Mouse (Mus musculus) small intestine, adult 2 months (tissue): ENCODE data around the gene Tnfrsf17. TPM values are rescaled to one million over a fixed set of nuclear protein-coding genes. Genes with fewer than 3 reads are reported as not detected.
A peak's percentile ranks its signal among the peaks of the same experiment; 100 is the strongest.
"Not testable (repeated sequence)": the region's sequence is repeated elsewhere in the genome, so short reads cannot be mapped to it uniquely, and the experiment has no call there.

Experiments
- H3K27ac ChIP-seq: fragments of 200-500 bp; 2 replicates; pipeline ENCODE4 v1.5.1; 2012; ENCODE audit warnings: low read depth, low read length, control low read depth, inconsistent platforms; ENCODE audit not compliant: insufficient read depth
- H3K27me3 ChIP-seq: fragments of 200-500 bp; 2 replicates; pipeline ENCODE4 v1.6.1; 2012; ENCODE audit warnings: mild to moderate bottlenecking, moderate library complexity, low read length, inconsistent platforms; ENCODE audit not compliant: control insufficient read depth, insufficient read depth
- H3K36me3 ChIP-seq: fragments of 200-500 bp; 2 replicates; pipeline ENCODE4 v1.6.1; 2012; ENCODE audit warnings: mild to moderate bottlenecking, low read length, control low read depth, inconsistent platforms; ENCODE audit not compliant: control insufficient read depth, insufficient read depth
- H3K4me1 ChIP-seq: fragments of 200-500 bp; 2 replicates; pipeline ENCODE4 v1.6.1; 2012; ENCODE audit warnings: low read length, inconsistent platforms, mixed read lengths; ENCODE audit not compliant: control insufficient read depth, insufficient read depth, insufficient read length
- H3K4me3 ChIP-seq: fragments of 200-500 bp; 2 replicates; pipeline ENCODE4 v1.5.1; 2012; ENCODE audit warnings: low read depth, mild to moderate bottlenecking, control low read depth, inconsistent platforms, low read length, moderate library complexity
- CTCF ChIP-seq: fragments of 200-500 bp; IDR thresholded peaks from 2 replicates; pipeline ENCODE4 v1.5.1; 2012; ENCODE audit warnings: low read depth, mild to moderate bottlenecking, control low read depth, inconsistent platforms, low read length, moderate library complexity, mixed read lengths; ENCODE audit not compliant: insufficient replicate concordance, insufficient read length; ENCODE audit errors: extremely low read depth
- POLR2A ChIP-seq: fragments of 200-500 bp; IDR thresholded peaks from 2 replicates; pipeline ENCODE4 v1.6.1; 2012; ENCODE audit warnings: low read depth, mild to moderate bottlenecking, control low read depth, inconsistent platforms, low read length, moderate library complexity
- WGBS: fragments of 180-500 bp; shearing (Covaris S2); methylation state at CpG from one replicate; pipeline ENCODE4 v1.1.7; 2018; 5-methylcytosine and 5-hydroxymethylcytosine counted together
- polyA plus RNA-seq: library from polyadenylated mRNA; depleted of rRNA; stranded (reverse); fragments of >200 nt; gene quantifications from 2 replicates; pipeline ENCODE4 v1.2.3, GENCODE M21; 2012

Tnfrsf17 gene
- polyA plus RNA-seq, 1 experiment = 12.2 TPM

DNA sequence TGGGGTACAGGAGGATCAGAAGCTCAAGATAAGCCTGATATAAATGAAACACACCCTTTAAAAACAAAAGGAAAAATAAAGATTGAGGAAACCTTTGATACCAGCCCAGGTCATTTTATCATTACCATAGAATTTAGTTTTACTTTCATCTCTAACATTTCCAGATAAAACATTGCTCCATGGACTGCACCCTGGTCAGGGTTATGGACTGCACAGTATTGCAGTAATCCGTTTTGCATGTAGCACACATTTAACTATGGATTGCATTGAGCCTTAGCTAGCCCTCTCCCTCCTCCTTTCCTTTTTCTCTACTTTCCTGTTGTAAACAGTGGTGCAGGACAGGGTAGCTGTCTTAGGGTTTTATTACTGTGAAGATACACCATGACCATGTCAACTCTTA, 17.4 kb downstream of the Tnfrsf17 start:
- no peaks in the 10 kb centered on the region for H3K27me3 ChIP-seq
- WGBS = 33% methylated on average over 1 of the region's 1 CpGs
- peaks cover 27% of the 10 kb centered on the region for H3K4me1 ChIP-seq
- no peak overlapping the region for H3K4me3 ChIP-seq
- no peaks in the 10 kb centered on the region for H3K36me3 ChIP-seq
- TF ChIP-seq CTCF (no peak), POLR2A (no peak)
- peak overlapping the region; percentile 78 for H3K27ac ChIP-seq

DNA sequence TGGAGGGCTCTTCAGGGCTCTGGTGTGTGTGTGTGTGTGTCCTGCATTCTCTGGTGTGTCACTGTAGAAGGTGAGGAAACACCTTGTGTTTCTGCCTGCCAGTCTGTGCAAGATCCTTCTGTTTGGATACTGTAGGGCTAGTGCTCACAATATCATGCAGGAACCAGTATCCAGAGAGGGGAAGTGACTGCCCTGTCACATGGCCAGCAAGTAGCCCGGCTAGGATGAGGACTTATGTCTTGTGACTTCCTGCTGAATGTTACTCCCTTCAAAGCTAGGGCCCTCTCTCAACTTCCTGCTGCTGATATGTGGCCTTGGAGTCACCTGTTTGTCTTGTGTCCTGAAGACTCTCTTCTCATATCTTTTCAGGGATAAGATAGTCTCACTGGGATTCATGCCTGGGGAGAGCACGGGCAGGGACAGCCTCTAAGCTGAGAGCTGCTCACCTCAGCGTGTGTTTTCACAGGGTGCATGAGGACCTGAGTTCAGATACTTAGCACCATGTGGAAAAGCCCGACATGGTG, 29.7 kb downstream of the Tnfrsf17 start:
- Histone ChIP-seq H3K4me3 (no peak overlapping the region), H3K36me3 (peaks cover 3% of the 10 kb centered on the region; the same call in 1 of the 2 replicates), H3K27ac (no peak overlapping the region), H3K4me1 (no peaks in the 10 kb centered on the region; the same call in 1 of the 2 replicates), H3K27me3 (no peaks in the 10 kb centered on the region)
- 62% methylated on average over 4 of the region's 4 CpGs for WGBS
- TF ChIP-seq CTCF = no peak
- TF ChIP-seq POLR2A = no peak

DNA sequence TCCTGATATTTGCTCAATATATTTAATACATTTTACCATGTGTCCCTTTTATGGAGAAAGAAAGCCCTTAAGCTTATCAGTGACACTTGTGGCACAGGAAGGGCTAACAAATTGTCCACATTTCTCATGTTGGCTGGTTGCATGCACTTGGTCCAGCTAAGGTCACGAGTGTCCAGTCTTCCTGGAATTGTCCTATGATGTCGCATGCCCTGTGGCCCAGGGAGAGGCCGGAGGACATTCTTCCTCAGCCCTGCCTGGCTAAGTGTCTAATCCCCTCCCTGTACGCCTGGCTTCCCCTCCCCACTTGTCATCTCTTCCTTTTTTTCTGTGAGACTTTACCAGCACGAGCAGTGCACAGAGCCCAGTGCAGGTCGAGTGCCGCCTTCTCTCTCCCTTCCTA, 38.3 kb downstream of the Tnfrsf17 start:
- Histone ChIP-seq H3K27me3 (no peaks in the 10 kb centered on the region), H3K4me1 (no peaks in the 10 kb centered on the region), H3K4me3 (no peak overlapping the region), H3K27ac (no peak overlapping the region), H3K36me3 (peaks cover 11% of the 10 kb centered on the region; the same call in 1 of the 2 replicates)
- 78% methylated on average over 7 of the region's 7 CpGs for WGBS
- no peak for TF ChIP-seq CTCF
- TF ChIP-seq POLR2A = no peak

DNA sequence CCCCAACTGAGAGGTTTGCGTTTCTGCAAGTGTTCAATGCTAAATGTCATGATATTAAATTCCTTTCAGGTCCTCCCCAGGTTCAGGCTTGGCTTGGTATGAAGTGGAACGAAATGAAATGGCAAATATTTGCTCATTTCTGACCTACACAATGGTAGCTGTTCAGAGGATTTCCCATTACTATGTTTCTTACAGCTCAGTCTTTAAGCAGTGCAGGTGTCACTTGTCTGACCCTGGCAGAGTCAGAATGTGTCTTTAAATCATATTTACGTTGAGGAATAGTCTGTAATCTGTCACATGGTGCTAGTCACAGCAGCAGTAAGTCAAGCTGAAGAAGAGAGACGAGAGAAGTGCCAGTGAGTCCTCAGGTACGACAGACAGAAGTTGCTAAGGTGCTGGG, 45.6 kb downstream of the Tnfrsf17 start:
- no peak for TF ChIP-seq CTCF
- no peak for TF ChIP-seq POLR2A
- no peak overlapping the region for H3K27ac ChIP-seq
- H3K4me1 ChIP-seq = peaks cover 6% of the 10 kb centered on the region; the same call in 1 of the 2 replicates
- H3K27me3 ChIP-seq = no peaks in the 10 kb centered on the region
- 81% methylated on average over 5 of the region's 5 CpGs for WGBS
- H3K4me3 ChIP-seq = no peak overlapping the region
- peaks cover 5% of the 10 kb centered on the region; the same call in 1 of the 2 replicates for H3K36me3 ChIP-seq

DNA sequence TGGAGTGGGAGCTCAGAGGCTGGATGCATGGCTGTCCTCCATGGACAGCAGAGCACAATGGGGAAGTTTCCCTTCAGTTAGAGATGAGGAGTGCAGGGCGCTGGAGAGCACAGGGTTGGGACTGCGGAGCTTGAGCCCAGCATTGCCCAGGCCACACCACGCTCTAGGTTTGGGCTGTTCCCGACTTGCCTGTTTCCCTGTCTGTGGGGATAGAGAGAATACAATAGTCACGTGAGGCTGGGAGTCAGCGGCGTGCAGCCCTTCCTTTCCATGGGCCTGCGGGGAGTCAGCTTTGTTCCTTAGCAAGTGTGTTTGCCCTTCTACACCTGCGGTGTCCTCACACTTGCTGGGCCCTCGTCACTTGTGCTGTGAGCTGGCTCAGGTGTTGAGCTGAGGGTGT, 46.3 kb downstream of the Tnfrsf17 start:
- H3K4me3 ChIP-seq = no peak overlapping the region
- 64% methylated on average over 10 of the region's 10 CpGs for WGBS
- H3K4me1 ChIP-seq = peaks cover 6% of the 10 kb centered on the region; the same call in 1 of the 2 replicates
- H3K36me3 ChIP-seq = peaks cover under 1% of the 10 kb centered on the region; the same call in 1 of the 2 replicates
- no peaks in the 10 kb centered on the region for H3K27me3 ChIP-seq
- no peak overlapping the region for H3K27ac ChIP-seq
- no peak for TF ChIP-seq CTCF
- no peak for TF ChIP-seq POLR2A

DNA sequence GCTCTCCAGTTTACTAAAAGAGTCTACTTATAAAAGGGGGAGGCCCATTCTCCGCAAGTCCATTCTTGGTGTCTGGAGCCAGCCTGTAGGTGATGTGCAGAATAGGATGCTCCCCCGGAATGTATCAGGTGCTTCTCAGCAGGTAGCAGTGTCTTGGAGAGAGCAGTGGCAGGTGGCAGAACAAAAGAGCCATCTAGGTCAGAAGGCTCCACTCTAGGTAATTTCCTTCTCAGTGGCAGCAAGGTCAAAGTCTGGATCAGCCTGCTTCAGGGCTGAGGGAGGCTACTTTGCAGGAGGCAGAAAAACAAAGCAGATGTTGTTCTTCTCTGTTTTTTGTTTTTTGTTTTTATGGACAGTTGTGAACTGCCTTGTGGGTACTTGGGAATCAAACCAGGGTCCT, 47.0 kb downstream of the Tnfrsf17 start:
- H3K27ac ChIP-seq, H3K4me3 ChIP-seq, H3K4me1 ChIP-seq, H3K27me3 ChIP-seq, H3K36me3 ChIP-seq: not testable (repeated sequence)
- WGBS = 57% methylated on average over 2 of the region's 2 CpGs

DNA sequence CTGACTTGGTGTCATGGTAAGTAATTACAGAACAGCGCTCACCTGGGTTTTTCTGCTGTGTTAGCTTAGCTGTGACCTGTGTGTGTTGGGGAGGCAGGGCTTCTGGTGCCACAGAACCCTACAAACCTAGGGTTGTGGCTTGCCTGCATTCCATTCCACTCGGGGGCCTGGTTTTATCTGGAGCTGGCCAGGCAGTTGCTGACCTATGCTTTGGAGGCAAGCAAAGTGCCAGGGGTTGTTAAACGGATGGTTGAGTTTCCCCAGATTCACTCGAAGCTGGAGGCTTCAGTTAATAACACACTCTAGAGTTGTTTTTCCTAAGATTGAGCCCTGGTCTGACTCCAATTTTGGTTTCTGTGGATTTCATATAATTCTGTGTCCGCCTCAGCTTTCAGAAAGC, 52.0 kb downstream of the Tnfrsf17 start:
- H3K4me3 ChIP-seq = no peak overlapping the region
- WGBS = 77% methylated on average over 5 of the region's 5 CpGs
- no peaks in the 10 kb centered on the region; the same call in 1 of the 2 replicates for H3K36me3 ChIP-seq
- no peak overlapping the region for H3K27ac ChIP-seq
- H3K27me3 ChIP-seq = no peaks in the 10 kb centered on the region
- TF ChIP-seq POLR2A = no peak
- no peak for TF ChIP-seq CTCF
- H3K4me1 ChIP-seq = peaks cover 20% of the 10 kb centered on the region
